Mouse (Mus musculus): Measurements from ENCODE around the gene Cbln4. TPM values are rescaled to one million over a fixed set of nuclear protein-coding genes. Genes with fewer than 3 reads are reported as not detected.

The Cbln4 gene
- not detected for polyA plus RNA-seq (2015; fragmentation: Illumina TruSeq; extraction: RNeasy Lipid Tissue Mini Kit (QIAGEN cat#74804); ENCODE audit: insufficient read depth, low read depth, low replicate concordance)

DNA sequence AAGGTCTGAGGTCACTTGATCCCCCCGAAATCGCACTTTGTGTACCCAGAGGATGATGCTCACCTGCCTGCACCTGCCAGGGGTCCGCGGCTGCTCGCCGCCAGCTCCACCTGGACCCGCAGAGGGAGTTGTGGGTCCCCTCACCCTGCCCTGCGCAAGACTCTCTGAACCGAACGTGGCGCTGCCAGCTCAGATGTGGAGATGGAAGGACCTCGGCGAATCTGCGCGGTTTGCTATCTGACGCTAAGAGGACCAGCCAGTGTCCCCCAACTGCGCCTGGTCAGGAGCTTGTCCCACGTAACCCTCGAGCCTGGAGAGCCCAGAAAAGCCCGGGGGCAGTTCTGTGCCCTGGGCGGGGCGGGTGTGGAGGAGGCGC, at the start of gene Cbln4:
TSS of gene Cbln4 (minus strand) at position 232 of the 376 bp plus-strand sequence.

Other genes starting within 250 kb of the Cbln4 start
- gene Mc3r, start 205.0 kb upstream of the Cbln4 start, polyA plus RNA-seq (2015; fragmentation: Illumina TruSeq; extraction: RNeasy Lipid Tissue Mini Kit (QIAGEN cat#74804); ENCODE audit: insufficient read depth, low read depth, low replicate concordance) = not detected